Mouse (Mus musculus) heart, embryonic 11.5 days (tissue): ENCODE measurements at regions not wholly inside any gene's neighbourhood (a gene's known extent, or its start where the extent isn't known, plus 50 kb on each side); places are given as distances from the start of the nearest gene placed in this dataset.

Source experiments
- ATAC-seq: fragments of 200-750 bp; cut with Nextera tagmentation; replicated peaks from 2 replicates; pipeline ENCODE4 v1.8.0; 2017; ENCODE audit warnings: moderate library complexity; ENCODE audit not compliant: insufficient number of reproducible peaks, low FRiP score, low TSS enrichment
- H3K27ac ChIP-seq: fragments of 300-500 bp; sonication (generic); 2 replicates; pipeline ENCODE4 v1.5.1; 2014; ENCODE audit warnings: mild to moderate bottlenecking, low read depth, low read length
- H3K27me3 ChIP-seq: fragments of 300-500 bp; sonication (generic); 2 replicates; pipeline ENCODE4 v1.6.1; 2014; ENCODE audit warnings: mild to moderate bottlenecking, low read length, mixed read lengths; ENCODE audit not compliant: control insufficient read depth, insufficient read depth
- H3K36me3 ChIP-seq: fragments of 300-500 bp; sonication (generic); 2 replicates; pipeline ENCODE4 v1.6.1; 2014; ENCODE audit warnings: mild to moderate bottlenecking, low read length, moderate library complexity, mixed read lengths; ENCODE audit not compliant: control insufficient read depth, insufficient read depth
- H3K4me1 ChIP-seq: fragments of 300-500 bp; sonication (generic); 2 replicates; pipeline ENCODE4 v1.6.1; 2014; ENCODE audit warnings: low read length; ENCODE audit not compliant: control insufficient read depth, insufficient read depth
- H3K4me2 ChIP-seq: fragments of 300-500 bp; sonication (generic); 2 replicates; pipeline ENCODE4 v1.6.1; 2014; ENCODE audit warnings: mild to moderate bottlenecking, moderate library complexity
- H3K4me3 ChIP-seq: fragments of 300-500 bp; sonication (generic); 2 replicates; pipeline ENCODE4 v1.5.1; 2014; ENCODE audit warnings: low read depth, low read length
- H3K9ac ChIP-seq: fragments of 300-500 bp; sonication (generic); 2 replicates; pipeline ENCODE4 v1.6.1; 2014; ENCODE audit warnings: mild to moderate bottlenecking, low read depth, low read length, moderate library complexity
- H3K9me3 ChIP-seq: fragments of 300-500 bp; sonication (generic); replicated peaks from 2 replicates; pipeline ENCODE4 v1.6.1; 2016; ENCODE audit warnings: low read length; ENCODE audit not compliant: control insufficient read depth
- WGBS: fragments of 180-500 bp; shearing (Covaris S2); extraction: QIAGEN DNeasy Blood & Tissue Kit; methylation state at CpG from one replicate; pipeline ENCODE4 v1.1.7; 2014; ENCODE audit not compliant: insufficient replicate concordance; 5-methylcytosine and 5-hydroxymethylcytosine counted together

DNA sequence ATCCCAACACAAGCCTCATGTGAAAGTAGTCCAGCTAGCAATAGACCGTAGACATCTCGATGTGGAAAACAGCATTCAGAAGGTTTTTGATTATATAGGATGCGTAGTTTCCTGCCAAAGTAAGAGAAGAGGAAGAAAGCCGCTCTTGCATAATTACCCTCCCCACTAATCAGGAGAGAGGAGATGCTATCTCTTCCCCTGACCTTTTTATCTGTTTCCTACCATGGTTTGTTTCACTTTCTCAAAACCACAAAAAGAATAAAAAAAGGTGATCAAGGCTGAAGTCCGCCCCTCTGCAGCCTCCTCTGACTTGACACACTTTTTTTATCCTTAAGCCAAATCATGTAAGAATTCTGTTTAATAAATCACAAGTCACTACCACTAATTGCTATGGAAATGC lies 480.0 kb downstream of the Adgrl2 start:
- ATAC-seq: no peak
- no peak overlapping the region for H3K27ac ChIP-seq
- no peaks in the 10 kb centered on the region for H3K36me3 ChIP-seq
- H3K4me3 ChIP-seq: no peak overlapping the region
- no peaks in the 10 kb centered on the region for H3K9me3 ChIP-seq
- H3K27me3 ChIP-seq: no peaks in the 10 kb centered on the region
- no peak overlapping the region for H3K4me2 ChIP-seq
- H3K4me1 ChIP-seq: no peaks in the 10 kb centered on the region
- 54% methylated on average over 5 of the region's 5 CpGs for WGBS
- no peak overlapping the region for H3K9ac ChIP-seq

DNA sequence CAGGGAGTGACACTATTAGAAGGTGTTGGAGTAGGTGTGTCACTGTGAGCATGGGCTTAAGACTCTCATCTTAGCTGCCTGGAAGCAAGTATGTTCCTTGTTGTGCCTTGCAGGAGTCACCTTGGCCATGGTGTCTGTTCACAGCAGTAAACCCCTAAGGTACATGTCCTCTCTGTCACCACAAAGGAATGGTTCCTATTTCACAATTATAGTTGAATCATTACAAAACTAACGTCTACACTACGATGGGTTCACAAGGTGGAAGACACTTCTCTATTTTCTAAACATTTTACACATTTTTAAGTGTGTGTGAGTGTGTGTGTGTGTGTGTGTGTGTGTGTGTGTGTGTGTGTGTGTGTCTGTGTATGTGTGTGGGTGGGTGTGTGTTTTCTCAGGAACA lies 485.4 kb downstream of the Adgrl2 start:
- no peak overlapping the region for H3K4me2 ChIP-seq

DNA sequence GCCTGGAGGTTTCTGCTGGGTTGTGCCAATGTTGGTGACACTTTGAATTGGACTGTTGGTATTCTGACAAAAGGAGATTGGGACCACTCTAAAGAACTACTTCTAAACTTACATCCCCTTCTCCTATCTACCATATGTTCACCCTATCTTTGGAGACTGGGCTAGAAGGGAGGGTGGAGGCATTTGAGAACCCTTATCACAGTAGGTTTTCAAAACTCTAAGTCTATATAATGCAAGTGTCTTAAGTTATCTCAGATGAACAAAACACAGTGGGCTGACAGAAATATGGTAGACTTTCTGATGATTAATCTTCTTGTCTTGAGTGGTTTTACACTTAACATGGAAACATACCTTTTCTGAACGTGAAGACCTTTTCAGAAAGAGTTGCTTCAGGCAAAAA lies 486.9 kb downstream of the Adgrl2 start:
- H3K9ac ChIP-seq: no peak overlapping the region
- H3K36me3 ChIP-seq: no peaks in the 10 kb centered on the region
- H3K4me1 ChIP-seq: no peaks in the 10 kb centered on the region
- ATAC-seq: no peak
- no peak overlapping the region for H3K27ac ChIP-seq
- WGBS: 74% methylated on average over 1 of the region's 1 CpGs
- no peaks in the 10 kb centered on the region for H3K27me3 ChIP-seq
- no peak overlapping the region for H3K4me2 ChIP-seq
- no peaks in the 10 kb centered on the region for H3K9me3 ChIP-seq
- H3K4me3 ChIP-seq: no peak overlapping the region

More for the DNA sequence above, 485.4 kb downstream of the Adgrl2 start:
- H3K9me3 ChIP-seq: no peaks in the 10 kb centered on the region
- H3K36me3 ChIP-seq: no peaks in the 10 kb centered on the region
- no peak overlapping the region for H3K27ac ChIP-seq
- no peaks in the 10 kb centered on the region for H3K27me3 ChIP-seq
- ATAC-seq: no peak
- H3K9ac ChIP-seq: no peak overlapping the region
- WGBS: 87% methylated on average over 2 of the region's 2 CpGs
- no peaks in the 10 kb centered on the region for H3K4me1 ChIP-seq
- no peak overlapping the region for H3K4me3 ChIP-seq

DNA sequence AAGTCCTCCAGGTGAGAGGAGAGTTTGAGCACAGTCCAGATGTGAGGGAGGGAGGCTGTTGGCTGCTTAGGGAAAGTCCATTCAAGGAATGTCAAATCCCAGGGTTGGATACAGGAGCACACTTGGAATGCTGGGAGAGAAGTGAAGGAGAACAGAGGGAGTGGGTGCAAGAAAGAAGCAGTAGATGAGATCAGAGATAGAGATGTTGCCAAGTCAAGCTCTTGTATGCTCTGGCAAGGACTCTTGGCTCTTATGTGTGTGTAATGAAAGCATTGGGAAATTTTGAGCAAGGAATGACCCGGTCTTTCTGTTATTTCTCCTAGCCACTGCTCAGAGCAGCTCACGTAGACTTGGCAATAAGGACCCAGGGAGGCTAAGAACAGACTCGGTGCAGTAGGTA lies 488.6 kb downstream of the Adgrl2 start:
- Histone ChIP-seq H3K4me3 (no peak overlapping the region), H3K4me1 (no peaks in the 10 kb centered on the region), H3K27me3 (no peaks in the 10 kb centered on the region), H3K9ac (no peak overlapping the region), H3K36me3 (no peaks in the 10 kb centered on the region), H3K27ac (no peak overlapping the region), H3K9me3 (no peaks in the 10 kb centered on the region), H3K4me2 (no peak overlapping the region)
- WGBS: 91% methylated on average over 3 of the region's 3 CpGs
- no peak for ATAC-seq

DNA sequence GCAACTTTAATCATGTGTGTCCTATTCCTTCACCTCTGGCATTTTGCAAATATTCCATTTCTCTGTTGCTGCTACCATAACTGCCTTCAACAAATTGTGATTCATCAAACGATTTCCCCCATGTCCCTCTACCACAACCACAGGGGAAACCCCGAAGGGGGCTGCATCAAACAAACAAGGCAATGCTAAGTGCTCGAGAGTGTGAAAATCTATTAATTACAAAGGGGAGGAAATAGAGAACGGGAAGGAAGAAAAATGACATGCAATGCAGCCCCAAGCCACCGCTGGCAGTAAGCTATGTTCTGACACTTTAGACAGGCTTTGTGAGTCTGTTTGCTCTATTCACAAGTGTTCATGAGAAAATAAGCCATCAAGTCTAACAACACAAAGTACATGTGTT lies 493.7 kb downstream of the Adgrl2 start:
- 75% methylated on average over 5 of the region's 5 CpGs for WGBS
- H3K27ac ChIP-seq: no peak overlapping the region
- H3K36me3 ChIP-seq: no peaks in the 10 kb centered on the region
- no peak overlapping the region for H3K9ac ChIP-seq
- no peak for ATAC-seq
- no peaks in the 10 kb centered on the region for H3K4me1 ChIP-seq
- no peaks in the 10 kb centered on the region for H3K27me3 ChIP-seq
- no peak overlapping the region for H3K4me2 ChIP-seq
- H3K9me3 ChIP-seq: no peaks in the 10 kb centered on the region
- H3K4me3 ChIP-seq: no peak overlapping the region

DNA sequence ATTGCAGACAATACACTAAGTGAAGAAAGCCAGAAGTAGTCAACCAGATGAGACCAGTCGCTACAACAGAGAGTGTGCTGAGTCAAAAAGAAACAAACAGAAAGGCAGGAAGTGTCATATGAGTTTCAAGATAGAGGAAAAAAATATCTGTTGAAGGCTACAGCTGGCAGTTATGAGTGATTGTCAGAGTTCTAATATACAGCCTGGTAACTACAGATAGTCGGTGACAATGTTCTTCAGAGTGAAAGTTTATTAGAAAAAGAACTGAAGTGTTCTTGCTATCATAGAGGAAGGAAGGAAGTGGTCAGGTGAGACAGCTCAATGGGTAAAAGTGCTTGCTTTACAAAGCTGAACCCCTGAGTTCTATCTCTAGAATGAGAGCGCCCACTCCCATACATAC lies 499.1 kb downstream of the Adgrl2 start:
- Histone ChIP-seq H3K9ac (no peak overlapping the region), H3K9me3 (no peaks in the 10 kb centered on the region), H3K36me3 (no peaks in the 10 kb centered on the region), H3K27ac (no peak overlapping the region), H3K4me2 (no peak overlapping the region), H3K4me3 (no peak overlapping the region), H3K4me1 (no peaks in the 10 kb centered on the region), H3K27me3 (no peaks in the 10 kb centered on the region)
- no peak for ATAC-seq
- WGBS: 71% methylated on average over 3 of the region's 3 CpGs

DNA sequence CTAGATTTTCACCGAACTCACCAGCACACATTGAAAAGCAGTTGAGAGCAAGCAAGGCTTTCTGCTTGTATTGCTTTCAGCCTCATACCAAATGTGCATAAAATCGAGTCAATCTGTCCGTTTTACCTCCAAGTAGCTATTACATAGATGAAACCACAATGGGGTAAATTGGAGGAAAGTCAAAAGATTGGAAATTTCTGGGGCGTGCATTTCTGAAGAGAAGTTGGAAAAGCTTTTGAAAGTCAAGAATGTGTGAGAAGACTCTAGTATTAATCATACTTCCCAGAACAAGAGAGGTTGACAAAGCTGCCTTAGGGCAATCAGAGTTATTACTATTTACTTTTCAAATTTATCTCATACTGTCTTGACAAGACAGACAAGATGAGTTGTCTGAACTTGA lies 501.2 kb downstream of the Adgrl2 start:
- Histone ChIP-seq H3K4me2 (no peak overlapping the region), H3K9ac (no peak overlapping the region), H3K4me3 (no peak overlapping the region), H3K9me3 (no peaks in the 10 kb centered on the region), H3K36me3 (no peaks in the 10 kb centered on the region), H3K27ac (no peak overlapping the region), H3K4me1 (no peaks in the 10 kb centered on the region), H3K27me3 (no peaks in the 10 kb centered on the region)
- no peak for ATAC-seq
- 79% methylated on average over 4 of the region's 4 CpGs for WGBS

DNA sequence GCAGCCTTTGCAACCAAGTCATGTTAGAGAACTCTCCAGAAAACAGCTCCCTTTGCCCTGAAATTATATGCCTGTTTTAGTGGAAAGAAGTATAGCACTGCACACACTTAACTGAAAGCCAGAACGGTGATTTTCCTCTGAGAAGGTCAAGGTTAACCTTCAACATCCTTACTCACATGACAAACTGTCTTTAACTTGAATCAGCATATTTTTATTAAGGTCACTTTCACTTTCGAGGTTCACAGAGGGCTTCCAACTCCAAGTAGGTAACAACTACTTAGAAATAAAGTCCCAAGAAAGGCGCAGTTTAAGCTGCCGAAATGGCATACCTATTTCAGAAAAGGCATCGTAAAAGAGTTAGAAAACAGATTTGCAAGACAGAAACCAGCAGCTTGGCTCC lies 502.4 kb downstream of the Adgrl2 start:
- no peak overlapping the region for H3K27ac ChIP-seq
- no peak overlapping the region for H3K9ac ChIP-seq
- H3K4me1 ChIP-seq: no peaks in the 10 kb centered on the region
- H3K27me3 ChIP-seq: no peaks in the 10 kb centered on the region
- WGBS: 81% methylated on average over 5 of the region's 5 CpGs
- ATAC-seq: no peak
- H3K36me3 ChIP-seq: no peaks in the 10 kb centered on the region
- H3K4me3 ChIP-seq: no peak overlapping the region
- H3K4me2 ChIP-seq: no peak overlapping the region
- no peaks in the 10 kb centered on the region for H3K9me3 ChIP-seq

DNA sequence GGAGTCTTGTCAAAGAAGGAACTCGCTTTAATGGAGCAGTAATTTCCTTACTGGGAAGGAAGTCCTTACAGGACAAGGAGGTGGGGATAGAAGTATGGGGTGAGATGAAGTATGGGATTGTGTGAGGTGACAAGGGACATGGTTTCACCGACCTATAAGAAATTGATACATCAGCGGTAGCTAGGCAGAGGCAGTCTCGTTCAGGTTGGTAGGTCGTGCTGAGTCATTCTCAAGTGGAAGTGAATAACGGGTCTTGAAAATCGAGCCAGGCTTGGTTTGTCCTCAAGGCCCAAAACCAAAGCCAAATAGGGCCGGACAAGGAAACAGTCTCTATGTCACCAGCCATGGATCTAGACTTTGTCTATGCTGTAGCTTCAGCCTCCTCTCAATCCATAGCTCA lies 514.5 kb downstream of the Adgrl2 start:
- Histone ChIP-seq H3K27ac (no peak overlapping the region), H3K27me3 (no peaks in the 10 kb centered on the region), H3K9me3 (no peaks in the 10 kb centered on the region), H3K4me3 (no peak overlapping the region), H3K4me2 (no peak overlapping the region), H3K4me1 (no peaks in the 10 kb centered on the region), H3K36me3 (no peaks in the 10 kb centered on the region), H3K9ac (no peak overlapping the region)
- no peak for ATAC-seq
- WGBS: 83% methylated on average over 8 of the region's 8 CpGs
